Mouse (Mus musculus) mesoderm, embryonic 11.5 days (tissue): ENCODE measurements at regions not wholly inside any gene's neighbourhood (a gene's known extent, or its start where the extent isn't known, plus 50 kb on each side); places are given as distances from the start of the nearest gene placed in this dataset.

Source experiments
- DNase-seq: peaks from one replicate; pipeline ENCODE4 v3.0.0-alpha.2; 2012; ENCODE audit warnings: low read depth, low spot score

- no peak for DNase-seq
Observed at GRCm38 (mm10) chr15:96881519-96882170, 174.1 kb downstream of the Slc38a4 start.

GRCm38 (mm10) chr15:96880066-96880465 is 175.7 kb downstream of the Slc38a4 start:
- DNase-seq = no peak

- DNase-seq = no peak
Observed at GRCm38 (mm10) chr15:96878796-96879195, 177.0 kb downstream of the Slc38a4 start.

GRCm38 (mm10) chr15:96877931-96878330 is 177.8 kb downstream of the Slc38a4 start:
- no peak for DNase-seq

GRCm38 (mm10) chr15:96877271-96877670 is 177.7 kb upstream of the Slc38a2 start:
- DNase-seq = no peak

GRCm38 (mm10) chr15:96874145-96874544 is 174.6 kb upstream of the Slc38a2 start:
- DNase-seq = peak; percentile 66

- no peak for DNase-seq
Observed at GRCm38 (mm10) chr15:96873562-96873961, 174.0 kb upstream of the Slc38a2 start.

GRCm38 (mm10) chr15:96873126-96873525 is 173.6 kb upstream of the Slc38a2 start:
- no peak for DNase-seq

GRCm38 (mm10) chr15:96867701-96868100 is 168.2 kb upstream of the Slc38a2 start:
- no peak for DNase-seq

GRCm38 (mm10) chr15:96865932-96866331 is 166.4 kb upstream of the Slc38a2 start:
- DNase-seq = no peak

- DNase-seq = no peak
Observed at GRCm38 (mm10) chr15:96857709-96858108, 158.2 kb upstream of the Slc38a2 start.

GRCm38 (mm10) chr15:96851970-96852768 is 152.6 kb upstream of the Slc38a2 start:
- no peak for DNase-seq

- peak; percentile 31 for DNase-seq
Observed at GRCm38 (mm10) chr15:96848150-96848549, 148.6 kb upstream of the Slc38a2 start.

- no peak for DNase-seq
Observed at GRCm38 (mm10) chr15:96845221-96845620, 145.7 kb upstream of the Slc38a2 start.

- no peak for DNase-seq
Observed at GRCm38 (mm10) chr15:96844290-96844689, 144.8 kb upstream of the Slc38a2 start.

GRCm38 (mm10) chr15:96843589-96843988 is 144.1 kb upstream of the Slc38a2 start:
- no peak for DNase-seq

GRCm38 (mm10) chr15:96842881-96843280 is 143.4 kb upstream of the Slc38a2 start:
- no peak for DNase-seq

GRCm38 (mm10) chr15:96836670-96837069 is 137.1 kb upstream of the Slc38a2 start:
- DNase-seq = no peak

- no peak for DNase-seq
Observed at GRCm38 (mm10) chr15:96834862-96835261, 135.3 kb upstream of the Slc38a2 start.

GRCm38 (mm10) chr15:96834162-96834843 is 134.8 kb upstream of the Slc38a2 start:
- DNase-seq = no peak

- DNase-seq = no peak
Observed at GRCm38 (mm10) chr15:96832389-96832788, 132.9 kb upstream of the Slc38a2 start.

- DNase-seq = no peak
Observed at GRCm38 (mm10) chr15:96831256-96831655, 131.7 kb upstream of the Slc38a2 start.
